Mouse (Mus musculus) ES-Bruce4 (cell line): ENCODE data around the gene Rnf207.

Experiments
- CTCF ChIP-seq: IDR thresholded peaks from one replicate; pipeline ENCODE4 v1.8.1; 2011; ENCODE audit warnings: low read depth, low read length
- EP300 ChIP-seq: IDR thresholded peaks from 2 replicates; pipeline ENCODE4 v1.6.1; 2011; ENCODE audit warnings: low read depth, low read length; ENCODE audit not compliant: insufficient read depth
- POLR2A ChIP-seq: IDR thresholded peaks from one replicate; pipeline ENCODE4 v1.8.1; 2011; ENCODE audit warnings: low read length; ENCODE audit not compliant: insufficient read depth

- TF ChIP-seq POLR2A = peak; percentile 54
- no peak for TF ChIP-seq CTCF
- 0 out of 2 replicates have a peak, but pooled peaks have one; percentile 38 for TF ChIP-seq EP300
Observed at GRCm38 (mm10) chr4:152296874-152297861, 21.6 kb downstream of the Rnf207 start, which contains the start of gene Icmt.
